Comparison of ENCODE assay signal across 22 mouse cellular contexts in the genomic region with DNA sequence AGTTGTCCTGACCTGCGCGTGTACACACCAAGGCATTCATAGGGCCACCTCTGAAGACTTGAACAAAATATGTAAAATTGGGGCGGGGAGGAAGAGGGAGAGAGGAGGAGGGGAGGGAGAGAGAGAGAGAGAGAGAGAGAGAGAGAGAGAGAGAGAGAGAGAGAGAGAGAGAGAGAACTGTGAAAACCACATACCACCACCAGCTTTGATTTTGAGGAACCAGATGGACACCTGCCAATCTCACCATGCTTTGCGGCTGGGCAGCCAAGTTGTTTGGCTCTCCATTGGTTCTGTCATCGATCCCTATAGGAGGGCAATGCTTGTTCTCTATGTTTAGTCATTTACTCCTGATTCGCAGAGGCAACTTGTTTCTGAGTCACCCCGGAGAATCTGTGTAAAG.
"Had no signal": no experiment of that assay in that cellular context is flagged by ENCODE, and none has a peak within 500 bp of the region (broad histone marks: within the 10 kb centered on the region; RNA-seq: fewer than 3 reads in every experiment).

No protein-coding gene starts in this region.

- H3K9me3 ChIP-seq: limb, embryonic 12.5 days; limb, embryonic 15.5 days; liver, embryonic 15.5 days; lung, embryonic 15.5 days; megakaryocyte, embryonic 14.5 days; midbrain, embryonic 10.5 days; midbrain, embryonic 13.5 days; neural tube, embryonic 13.5 days had no signal

- DNase-seq: kidney, adult 2 months; kidney, postnatal 36 days; left cerebral cortex, postnatal 4 days; lung, adult 18-20 months; lung, postnatal 10 days; lung, postnatal 36 days; retina, postnatal 1 day; right cerebral cortex, postnatal 25 days; spleen, adult 18-20 months; thymus, adult 18-20 months; thymus, postnatal 14 days; thymus, postnatal 4 days had no signal

- H3K4me1 ChIP-seq: limb, embryonic 15.5 days had no signal

- H3K4me3 ChIP-seq: limb, embryonic 12.5 days; limb, embryonic 15.5 days; liver, embryonic 15.5 days; lung, embryonic 15.5 days; megakaryocyte, embryonic 14.5 days; midbrain, embryonic 10.5 days; midbrain, embryonic 13.5 days; myocyte; neural tube, embryonic 13.5 days had no signal

- H3K27ac ChIP-seq: kidney, postnatal 0 days; limb, embryonic 12.5 days; limb, embryonic 15.5 days; liver, embryonic 15.5 days; lung, embryonic 15.5 days; midbrain, embryonic 13.5 days; neural tube, embryonic 13.5 days had no signal

- H3K9ac ChIP-seq: limb, embryonic 12.5 days; limb, embryonic 15.5 days; liver, embryonic 15.5 days; lung, embryonic 15.5 days; midbrain, embryonic 13.5 days; neural tube, embryonic 13.5 days had no signal

- H3K36me3 ChIP-seq: limb, embryonic 12.5 days; limb, embryonic 15.5 days; liver, embryonic 15.5 days; lung, embryonic 15.5 days; midbrain, embryonic 10.5 days; midbrain, embryonic 13.5 days; neural tube, embryonic 13.5 days had no signal

- H3K27me3 ChIP-seq: limb, embryonic 12.5 days; limb, embryonic 15.5 days; liver, embryonic 15.5 days; lung, embryonic 15.5 days; megakaryocyte, embryonic 14.5 days; midbrain, embryonic 13.5 days; neural tube, embryonic 13.5 days had no signal
